Mouse (Mus musculus): Measurements from ENCODE around the gene Fbxo34.

Fbxo34 gene

DNA sequence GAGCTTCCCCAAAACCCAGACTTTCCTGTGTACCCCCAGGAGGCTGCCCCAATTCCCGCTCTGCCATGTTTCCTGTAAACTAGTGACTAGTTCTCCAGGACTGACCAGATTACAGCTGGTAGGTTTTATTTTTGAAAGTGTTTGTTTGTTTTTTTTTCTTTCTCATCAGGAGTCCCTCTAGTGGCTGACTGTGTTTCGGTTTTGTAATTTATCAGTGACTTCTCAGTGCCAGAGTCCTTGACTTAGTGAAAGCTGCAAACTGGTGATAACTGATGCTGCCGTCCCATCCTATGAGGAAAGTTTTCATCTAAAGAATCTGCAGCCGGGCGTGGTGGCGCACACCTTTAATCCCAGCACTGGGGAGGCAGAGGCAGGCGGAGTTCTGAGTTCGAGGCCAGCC lies 65.4 kb downstream of the Fbxo34 start:
- H3K27me3 ChIP-seq (ENCODE audit: insufficient read depth, low read length) = no peaks in the 10 kb centered on the region
- H3K4me3 ChIP-seq (replicated peaks; ENCODE audit: low read length) = no peak overlapping the region
- peaks cover 4% of the 10 kb centered on the region; the same call in 1 of the 2 replicates for H3K36me3 ChIP-seq (ENCODE audit: insufficient read depth, low read length)
- peaks cover 33% of the 10 kb centered on the region for H3K4me1 ChIP-seq (replicated peaks; ENCODE audit: low read depth, low read length)
- no peaks in the 10 kb centered on the region for H3K9me3 ChIP-seq (ENCODE audit: low read length)
- no peak for TF ChIP-seq NANOG (IDR thresholded peaks at IDR 0.05; ENCODE audit: borderline replicate concordance, low read length)
- no peak for TF ChIP-seq POU5F1 (IDR thresholded peaks at IDR 0.05; ENCODE audit: borderline replicate concordance, low read length)
- TF ChIP-seq CTCF (conservative IDR thresholded peaks at IDR 0.05; ENCODE audit: low read length) = no peak

DNA sequence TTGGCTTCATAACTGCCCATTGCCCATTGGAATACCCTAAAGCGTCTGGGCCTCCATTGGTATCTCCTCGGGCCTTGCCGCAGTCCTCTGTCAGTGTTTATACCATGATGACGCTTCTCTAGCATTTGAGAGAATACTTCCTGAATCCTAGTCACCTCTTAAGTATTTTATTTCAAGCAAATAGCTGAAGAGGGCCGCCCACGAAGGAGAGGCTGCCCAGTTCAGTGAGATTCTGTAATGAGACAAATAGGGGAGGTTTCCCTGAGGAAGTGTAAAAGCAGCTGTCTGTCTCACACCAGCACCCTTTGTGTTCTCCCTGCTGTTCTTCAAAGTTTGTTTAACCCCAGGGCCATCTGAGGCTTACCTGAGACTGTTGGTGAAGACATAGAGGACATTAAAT lies 66.5 kb downstream of the Fbxo34 start:
- H3K27me3 ChIP-seq (ENCODE audit: insufficient read depth, low read length) = no peaks in the 10 kb centered on the region

DNA sequence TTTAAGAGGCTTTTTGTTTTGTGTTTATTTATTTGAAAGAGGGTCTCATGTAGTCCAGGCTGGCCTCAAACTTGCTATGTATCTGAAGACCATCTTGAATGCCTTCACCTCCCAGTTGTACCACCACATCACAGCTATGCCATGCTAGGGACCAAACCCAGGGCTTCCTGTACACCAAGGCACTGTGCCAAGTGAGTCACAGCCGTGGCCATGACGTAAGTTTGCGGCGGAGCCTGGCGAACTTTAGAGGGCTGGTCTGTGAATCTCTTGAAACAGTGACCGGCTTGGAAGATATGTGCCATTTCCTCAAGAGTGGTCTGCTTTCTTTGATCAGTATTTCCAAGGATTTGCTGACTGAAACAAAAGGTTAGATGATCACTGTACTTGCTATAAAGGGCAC lies 68.4 kb downstream of the Fbxo34 start:
- peaks cover 23% of the 10 kb centered on the region for H3K4me1 ChIP-seq (replicated peaks; ENCODE audit: low read depth, low read length)
- TF ChIP-seq POU5F1 (IDR thresholded peaks at IDR 0.05; ENCODE audit: borderline replicate concordance, low read length) = no peak

More for the DNA sequence above, 66.5 kb downstream of the Fbxo34 start:
- TF ChIP-seq NANOG (IDR thresholded peaks at IDR 0.05; ENCODE audit: borderline replicate concordance, low read length) (no peak), POU5F1 (IDR thresholded peaks at IDR 0.05; ENCODE audit: borderline replicate concordance, low read length) (no peak), CTCF (conservative IDR thresholded peaks at IDR 0.05; ENCODE audit: low read length) (no peak)
- H3K4me3 ChIP-seq (replicated peaks; ENCODE audit: low read length) = no peak overlapping the region
- H3K9me3 ChIP-seq (ENCODE audit: low read length) = no peaks in the 10 kb centered on the region
- peaks cover 30% of the 10 kb centered on the region for H3K4me1 ChIP-seq (replicated peaks; ENCODE audit: low read depth, low read length)
- H3K36me3 ChIP-seq (ENCODE audit: insufficient read depth, low read length) = peaks cover 4% of the 10 kb centered on the region; the same call in 1 of the 2 replicates

GRCm38 (mm10) chr14:47520751-47521449 lies 70.7 kb downstream of the Fbxo34 start:
- Histone ChIP-seq H3K4me3 (replicated peaks; ENCODE audit: low read length) (no peak overlapping the region), H3K9me3 (ENCODE audit: low read length) (no peaks in the 10 kb centered on the region), H3K4me1 (replicated peaks; ENCODE audit: low read depth, low read length) (peaks cover 4% of the 10 kb centered on the region), H3K27me3 (ENCODE audit: insufficient read depth, low read length) (no peaks in the 10 kb centered on the region), H3K36me3 (ENCODE audit: insufficient read depth, low read length) (peaks cover 4% of the 10 kb centered on the region; the same call in 1 of the 2 replicates)
- no peak for TF ChIP-seq NANOG (IDR thresholded peaks at IDR 0.05; ENCODE audit: borderline replicate concordance, low read length)
- TF ChIP-seq CTCF (conservative IDR thresholded peaks at IDR 0.05; ENCODE audit: low read length) = no peak
- no peak for TF ChIP-seq POU5F1 (IDR thresholded peaks at IDR 0.05; ENCODE audit: borderline replicate concordance, low read length)

More for the DNA sequence above, 68.4 kb downstream of the Fbxo34 start:
- Histone ChIP-seq H3K27me3 (ENCODE audit: insufficient read depth, low read length) (no peaks in the 10 kb centered on the region), H3K4me3 (replicated peaks; ENCODE audit: low read length) (no peak overlapping the region), H3K36me3 (ENCODE audit: insufficient read depth, low read length) (peaks cover 4% of the 10 kb centered on the region; the same call in 1 of the 2 replicates), H3K9me3 (ENCODE audit: low read length) (no peaks in the 10 kb centered on the region)

DNA sequence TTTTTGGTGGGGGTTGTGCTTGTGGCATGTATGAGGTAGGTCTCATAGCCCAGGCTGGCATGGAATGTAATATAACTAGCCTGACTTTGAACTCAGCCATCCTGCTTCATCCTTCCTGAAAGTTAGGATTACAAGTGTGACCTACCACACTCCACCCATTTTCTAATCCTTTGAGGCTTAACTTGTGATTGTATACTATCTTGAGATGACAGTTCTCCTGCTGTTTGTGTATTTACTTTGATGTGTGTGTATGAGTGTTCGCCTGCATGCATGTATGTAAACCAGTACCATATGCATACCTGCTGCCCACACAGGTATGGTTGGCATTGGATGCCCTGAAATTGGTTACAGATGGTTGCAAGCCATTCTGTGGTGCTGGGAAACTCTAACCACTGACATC lies 71.4 kb downstream of the Fbxo34 start:
- Histone ChIP-seq H3K36me3 (ENCODE audit: insufficient read depth, low read length) (peaks cover 6% of the 10 kb centered on the region), H3K4me1 (replicated peaks; ENCODE audit: low read depth, low read length) (peaks cover 1% of the 10 kb centered on the region), H3K4me3 (replicated peaks; ENCODE audit: low read length) (no peak overlapping the region), H3K9me3 (ENCODE audit: low read length) (no peaks in the 10 kb centered on the region), H3K27me3 (ENCODE audit: insufficient read depth, low read length) (no peaks in the 10 kb centered on the region)
- TF ChIP-seq POU5F1 (IDR thresholded peaks at IDR 0.05; ENCODE audit: borderline replicate concordance, low read length) (no peak), NANOG (IDR thresholded peaks at IDR 0.05; ENCODE audit: borderline replicate concordance, low read length) (no peak), CTCF (conservative IDR thresholded peaks at IDR 0.05; ENCODE audit: low read length) (no peak)

DNA sequence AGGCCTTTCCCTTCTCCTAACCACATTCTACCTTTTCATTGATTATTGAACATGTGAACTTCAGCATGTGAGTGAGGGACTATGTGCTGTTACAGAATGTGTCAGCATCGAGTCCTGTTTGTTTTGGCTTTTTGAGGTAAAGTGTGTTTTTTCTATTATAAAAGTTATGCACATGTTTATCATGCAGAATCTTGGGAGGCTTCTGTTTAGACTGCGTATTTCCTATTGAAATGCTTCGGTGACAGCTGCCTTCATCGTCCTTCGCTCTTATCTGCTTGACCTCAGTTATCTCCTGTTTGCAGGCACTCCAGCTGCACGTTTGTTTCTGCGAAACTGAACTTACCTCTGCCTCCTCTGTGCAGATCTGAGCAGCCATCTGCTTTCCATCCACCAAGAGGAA lies 72.1 kb downstream of the Fbxo34 start:
- TF ChIP-seq NANOG (IDR thresholded peaks at IDR 0.05; ENCODE audit: borderline replicate concordance, low read length) (no peak), CTCF (conservative IDR thresholded peaks at IDR 0.05; ENCODE audit: low read length) (no peak), POU5F1 (IDR thresholded peaks at IDR 0.05; ENCODE audit: borderline replicate concordance, low read length) (no peak)
- Histone ChIP-seq H3K9me3 (ENCODE audit: low read length) (no peaks in the 10 kb centered on the region), H3K4me3 (replicated peaks; ENCODE audit: low read length) (no peak overlapping the region), H3K27me3 (ENCODE audit: insufficient read depth, low read length) (no peaks in the 10 kb centered on the region), H3K4me1 (replicated peaks; ENCODE audit: low read depth, low read length) (no peaks in the 10 kb centered on the region), H3K36me3 (ENCODE audit: insufficient read depth, low read length) (peaks cover 13% of the 10 kb centered on the region)

DNA sequence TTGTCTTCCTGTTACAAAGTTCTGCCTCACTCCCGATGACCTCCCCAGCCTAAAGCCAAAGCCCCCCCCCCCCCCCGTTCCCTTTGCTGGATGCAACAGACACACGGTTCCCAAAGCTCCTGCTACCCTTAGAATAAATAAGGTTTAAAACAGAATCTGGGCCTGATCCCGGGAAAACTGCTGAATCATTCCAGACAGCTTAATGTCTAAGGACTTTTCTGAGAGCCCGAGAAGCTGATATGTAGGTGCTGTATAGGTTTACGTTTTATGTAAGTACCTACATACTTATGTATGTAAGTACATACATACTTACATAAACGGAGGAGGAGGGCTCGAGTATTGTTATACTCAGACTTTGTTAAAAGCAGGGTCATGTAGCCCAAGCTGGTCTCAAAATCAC lies 75.2 kb downstream of the Fbxo34 start:
- no peaks in the 10 kb centered on the region for H3K9me3 ChIP-seq (ENCODE audit: low read length)

DNA sequence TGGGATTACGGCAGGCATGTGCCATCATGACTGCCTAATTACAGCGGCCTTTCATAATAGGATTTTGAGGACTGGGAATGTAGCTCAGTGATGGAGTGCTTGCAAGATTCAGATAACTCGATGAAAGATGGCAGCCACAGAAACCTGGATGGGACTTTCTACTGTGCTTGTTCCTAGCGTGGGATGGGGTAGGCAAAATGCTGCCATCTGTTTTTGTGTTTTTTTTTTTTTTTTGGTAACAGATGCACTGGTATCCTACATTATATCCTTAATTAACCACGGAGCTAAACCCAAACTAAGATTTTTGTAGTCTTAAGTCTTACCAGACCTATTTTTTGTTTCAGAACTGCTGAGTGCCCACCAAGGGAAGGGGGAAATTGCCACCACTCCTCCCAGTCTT lies 75.6 kb downstream of the Fbxo34 start:
- no peaks in the 10 kb centered on the region for H3K27me3 ChIP-seq (ENCODE audit: insufficient read depth, low read length)
- peaks cover 32% of the 10 kb centered on the region for H3K36me3 ChIP-seq (ENCODE audit: insufficient read depth, low read length)
- H3K4me1 ChIP-seq (replicated peaks; ENCODE audit: low read depth, low read length) = 0 out of 2 replicates have a peak, but pooled peaks cover 2% of the 10 kb centered on the region

More for the DNA sequence above, 75.2 kb downstream of the Fbxo34 start:
- H3K4me3 ChIP-seq (replicated peaks; ENCODE audit: low read length) = no peak overlapping the region
- H3K27me3 ChIP-seq (ENCODE audit: insufficient read depth, low read length) = no peaks in the 10 kb centered on the region
- H3K36me3 ChIP-seq (ENCODE audit: insufficient read depth, low read length) = peaks cover 27% of the 10 kb centered on the region
- H3K4me1 ChIP-seq (replicated peaks; ENCODE audit: low read depth, low read length) = 0 out of 2 replicates have a peak, but pooled peaks cover 2% of the 10 kb centered on the region
- TF ChIP-seq CTCF (conservative IDR thresholded peaks at IDR 0.05; ENCODE audit: low read length) (no peak), NANOG (IDR thresholded peaks at IDR 0.05; ENCODE audit: borderline replicate concordance, low read length) (no peak), POU5F1 (IDR thresholded peaks at IDR 0.05; ENCODE audit: borderline replicate concordance, low read length) (no peak)

More for the DNA sequence above, 75.6 kb downstream of the Fbxo34 start:
- no peak overlapping the region for H3K4me3 ChIP-seq (replicated peaks; ENCODE audit: low read length)
- H3K9me3 ChIP-seq (ENCODE audit: low read length) = no peaks in the 10 kb centered on the region
- TF ChIP-seq CTCF (conservative IDR thresholded peaks at IDR 0.05; ENCODE audit: low read length) = no peak
- no peak for TF ChIP-seq POU5F1 (IDR thresholded peaks at IDR 0.05; ENCODE audit: borderline replicate concordance, low read length)
- TF ChIP-seq NANOG (IDR thresholded peaks at IDR 0.05; ENCODE audit: borderline replicate concordance, low read length) = no peak
